Mouse (Mus musculus) embryo, embryonic 11 days (tissue): ENCODE measurements around the gene Krtap10-10.

Source experiments
- DNase-seq: peaks from one replicate; pipeline ENCODE4 v3.0.0-alpha.2; 2015

Gene Krtap10-10

DNA sequence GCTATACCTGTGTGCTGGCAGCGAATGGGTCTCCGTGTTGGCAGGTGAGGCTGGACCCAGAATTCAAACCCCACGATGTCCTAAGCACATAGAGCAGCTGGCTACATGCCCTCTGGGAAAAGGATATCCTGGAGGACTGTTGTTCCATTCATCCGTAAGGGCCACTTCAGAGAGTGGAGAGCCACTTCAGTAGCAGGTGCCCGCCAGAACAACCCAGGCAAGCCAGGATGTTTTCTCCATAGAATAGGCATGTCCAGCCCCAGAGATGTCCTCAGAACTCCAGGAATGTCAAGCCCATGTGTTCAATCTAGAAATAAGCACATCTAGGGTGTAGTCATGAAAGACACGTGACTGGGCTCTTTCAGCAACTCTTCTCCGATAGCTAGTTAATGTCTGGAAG is 33.9 kb downstream of the Krtap10-10 start:
- no peak for DNase-seq

DNA sequence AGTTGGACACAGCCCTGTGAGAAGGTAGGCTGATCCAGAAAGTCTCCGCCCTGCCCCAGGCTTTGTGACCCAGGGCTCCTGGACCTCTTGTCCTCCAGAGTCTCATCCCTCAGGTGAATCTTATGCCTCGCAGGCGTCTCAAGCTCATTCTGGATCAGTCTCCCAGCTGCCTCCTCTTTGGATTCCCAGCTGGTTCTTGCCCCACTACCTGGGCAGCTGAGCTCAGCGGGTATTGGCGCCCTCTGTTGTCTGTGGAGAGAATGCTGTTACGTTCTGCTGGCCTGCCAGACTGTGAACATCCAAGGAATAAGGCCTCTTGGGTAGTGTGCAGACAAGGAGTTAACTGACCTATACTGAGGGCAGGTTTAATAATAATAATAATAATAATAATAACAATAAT is 43.2 kb downstream of the Krtap10-10 start:
- no peak for DNase-seq

DNA sequence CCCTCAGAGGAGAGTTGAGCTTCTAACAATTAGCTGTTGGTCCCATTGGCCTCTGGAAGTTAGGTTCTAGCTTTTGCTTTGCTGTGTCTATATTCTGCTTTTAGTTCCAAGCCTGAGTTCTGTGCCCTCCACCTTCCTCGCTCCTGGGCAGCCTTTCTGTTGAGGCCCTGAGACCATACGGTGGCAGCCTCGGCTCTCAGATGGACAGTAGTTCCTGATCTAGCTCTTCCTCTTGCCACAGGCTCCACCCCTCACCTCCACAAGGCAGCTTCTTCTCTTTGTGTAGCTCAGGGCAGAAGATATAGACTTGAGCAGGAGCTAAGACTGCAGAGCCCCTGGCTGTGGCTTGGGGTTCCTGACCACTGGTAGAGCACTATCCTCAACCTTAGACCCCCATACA is 44.6 kb downstream of the Krtap10-10 start:
- no peak for DNase-seq

DNA sequence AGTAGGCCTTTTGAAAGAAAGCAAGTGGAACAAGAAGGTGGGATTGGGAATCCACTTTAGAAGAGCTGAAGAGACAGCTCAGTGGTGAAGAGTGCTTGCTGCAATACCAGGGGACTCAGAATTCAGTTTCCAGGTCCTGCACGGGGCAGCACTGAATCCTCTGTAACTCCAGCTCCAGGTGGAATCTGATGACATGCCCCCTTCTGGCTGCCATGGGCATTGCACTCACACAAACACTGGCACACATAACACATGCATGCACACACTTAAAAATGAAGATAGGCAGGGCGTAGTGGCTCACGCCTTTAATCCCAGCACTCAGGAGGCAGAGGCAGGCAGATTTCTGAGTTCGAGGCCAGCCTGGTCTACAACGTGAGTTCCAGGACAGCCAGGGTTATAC is 46.8 kb downstream of the Krtap10-10 start:
- DNase-seq = no peak

DNA sequence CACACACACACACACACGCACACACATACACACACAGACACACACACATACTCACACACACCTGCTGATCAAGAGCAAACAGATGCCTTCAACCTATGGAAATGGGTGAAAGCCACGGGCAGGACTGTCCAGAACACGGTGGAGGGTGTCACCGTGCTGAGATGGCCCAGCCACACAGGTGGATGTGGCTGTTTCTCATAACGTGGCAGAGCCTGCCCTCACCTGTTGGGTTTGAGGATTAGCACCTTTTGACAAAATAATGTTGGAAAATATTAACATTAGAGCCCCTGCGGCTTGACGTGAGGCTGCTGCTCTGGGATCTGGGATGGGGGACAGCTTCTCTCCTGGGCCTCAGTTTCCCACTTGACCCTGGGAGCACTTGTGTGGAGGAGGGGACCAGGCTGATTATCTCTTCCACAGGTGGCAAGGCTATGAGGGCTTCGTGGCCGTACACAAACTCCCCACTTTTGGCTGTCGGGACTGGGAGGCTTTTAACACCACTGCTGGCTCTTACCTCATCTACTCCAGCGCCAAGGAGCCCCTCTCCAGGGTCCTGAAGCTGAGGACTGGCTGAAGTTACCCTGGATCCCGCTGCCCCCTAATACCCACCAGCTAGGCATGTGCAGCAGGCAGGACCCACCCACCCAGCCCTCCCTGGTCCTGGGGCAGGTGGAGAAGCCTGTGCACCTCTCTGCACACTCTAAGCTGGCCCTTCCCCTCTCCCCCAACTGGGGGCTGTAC is 50.4 kb downstream of the Krtap10-10 start:
- peak; percentile 41 for DNase-seq
